Comparison of ENCODE assay signal across 15 mouse cellular contexts in genomic region chr6:53124800-53125450, GRCm38 (mm10). TPM values are rescaled to one million over a fixed set of nuclear protein-coding genes. Genes with fewer than 3 reads are reported as not detected.
DNase-seq lines count a peak whose midpoint lies in the region; ATAC-seq and TF ChIP-seq lines count a peak whose summit lies in the region.
"Had no signal": no experiment of that assay in that cellular context is flagged by ENCODE, and none has a peak within 500 bp of the region (broad histone marks: within the 10 kb centered on the region; RNA-seq: fewer than 3 reads in every experiment).

No protein-coding gene starts in this region.

- no peaks in the 10 kb centered on the region for H3K9me3 ChIP-seq in hindbrain, embryonic 10.5 days
- H3K9me3 ChIP-seq in hindbrain, embryonic 14.5 days (ENCODE audit: control insufficient read depth, low read length), result no peaks in the 10 kb centered on the region
- H3K9me3 ChIP-seq in E14TG2a.4 (ENCODE audit: low read length), result no peaks in the 10 kb centered on the region
- H3K9me3 ChIP-seq in liver, embryonic 14.5 days (ENCODE audit: control insufficient read depth, low read length), result no peaks in the 10 kb centered on the region
- H3K9me3 ChIP-seq: embryonic facial prominence, embryonic 15.5 days; limb, embryonic 10.5 days; midbrain, embryonic 15.5 days had no signal

- peak; percentile 22 for DNase-seq in hindbrain, embryonic 10.5 days (ENCODE audit: low spot score)
- DNase-seq in hindbrain, embryonic 14.5 days (ENCODE audit: low spot score), result no peak
- DNase-seq in liver, embryonic 14.5 days (ENCODE audit: low read depth in 3 of 3, low spot score in 3 of 3), result peak; percentile 13 to 22 (median 16)
- DNase-seq in kidney, postnatal 4 days, result no peak
- no peak for DNase-seq in cerebellum, postnatal 14 days
- DNase-seq: cerebellum, adult 11-12 months; heart, adult 2 months; kidney, adult 9 months had no signal

- H3K4me2 ChIP-seq in hindbrain, embryonic 14.5 days (replicated peaks), result no peak overlapping the region
- H3K4me2 ChIP-seq in liver, embryonic 14.5 days (ENCODE audit: low read depth), result no peak overlapping the region
- H3K4me2 ChIP-seq: embryonic facial prominence, embryonic 15.5 days; midbrain, embryonic 15.5 days had no signal

- no peak for ATAC-seq in hindbrain, embryonic 14.5 days (ENCODE audit: low FRiP score)
- peak; percentile 30; the same call in 1 of the 2 replicates for ATAC-seq in granulocyte monocyte progenitor cell, adult 5-6 weeks (replicated peaks; ENCODE audit: poor library complexity, severe bottlenecking)
- peak; percentile 68 for ATAC-seq in liver, embryonic 14.5 days (ENCODE audit: insufficient read depth)
- ATAC-seq: CD4-positive, CD25-positive, alpha-beta regulatory T cell, adult 4 months; hindbrain, embryonic 16.5 days; midbrain, embryonic 15.5 days had no signal

- no peak overlapping the region for H3K27ac ChIP-seq in hindbrain, embryonic 10.5 days
- no peak overlapping the region for H3K27ac ChIP-seq in hindbrain, embryonic 14.5 days
- peak overlapping the region; percentile 13; the same call in 1 of the 2 replicates for H3K27ac ChIP-seq in liver, embryonic 14.5 days
- H3K27ac ChIP-seq: embryonic facial prominence, embryonic 15.5 days; heart, adult 2 months; limb, embryonic 10.5 days; midbrain, embryonic 15.5 days had no signal

- H3K36me3 ChIP-seq in hindbrain, embryonic 10.5 days, result no peaks in the 10 kb centered on the region
- no peaks in the 10 kb centered on the region for H3K36me3 ChIP-seq in hindbrain, embryonic 14.5 days (replicated peaks; ENCODE audit: control insufficient read depth, insufficient read depth)
- no peaks in the 10 kb centered on the region for H3K36me3 ChIP-seq in E14TG2a.4 (ENCODE audit: insufficient read depth, low read length)
- H3K36me3 ChIP-seq in liver, embryonic 14.5 days (replicated peaks; ENCODE audit: control insufficient read depth, insufficient read depth, low read depth), result no peaks in the 10 kb centered on the region
- H3K36me3 ChIP-seq: embryonic facial prominence, embryonic 15.5 days; limb, embryonic 10.5 days; midbrain, embryonic 15.5 days had no signal

- no peaks in the 10 kb centered on the region for H3K27me3 ChIP-seq in hindbrain, embryonic 10.5 days (ENCODE audit: insufficient read depth, poor library complexity, severe bottlenecking)
- H3K27me3 ChIP-seq in hindbrain, embryonic 14.5 days (ENCODE audit: control insufficient read depth, insufficient read depth, low read length), result no peaks in the 10 kb centered on the region
- no peaks in the 10 kb centered on the region for H3K27me3 ChIP-seq in E14TG2a.4 (ENCODE audit: insufficient read depth, low read length)
- no peaks in the 10 kb centered on the region for H3K27me3 ChIP-seq in liver, embryonic 14.5 days (ENCODE audit: control insufficient read depth, insufficient read depth, low read length)
- H3K27me3 ChIP-seq: embryonic facial prominence, embryonic 15.5 days; midbrain, embryonic 15.5 days had no signal

- H3K9ac ChIP-seq in hindbrain, embryonic 14.5 days, result no peak overlapping the region
- no peak overlapping the region for H3K9ac ChIP-seq in liver, embryonic 14.5 days (replicated peaks)
- H3K9ac ChIP-seq: embryonic facial prominence, embryonic 15.5 days; midbrain, embryonic 15.5 days had no signal

- H3K4me1 ChIP-seq in hindbrain, embryonic 10.5 days (replicated peaks), result peaks cover 5% of the 10 kb centered on the region; the same call in 1 of the 2 replicates
- H3K4me1 ChIP-seq in hindbrain, embryonic 14.5 days (replicated peaks; ENCODE audit: control insufficient read depth, insufficient read depth, low read length), result no peaks in the 10 kb centered on the region
- 0 out of 2 replicates have a peak, but pooled peaks cover 4% of the 10 kb centered on the region for H3K4me1 ChIP-seq in E14TG2a.4 (replicated peaks; ENCODE audit: low read depth, low read length)
- peaks cover 0 to 2% of the 10 kb centered on the region in 2 experiments; a peak in 1 of 4 replicates for H3K4me1 ChIP-seq in liver, embryonic 14.5 days (replicated peaks; ENCODE audit: control insufficient read depth in 2 of 2, insufficient read depth in 2 of 2, low read length in 1 of 2)
- H3K4me1 ChIP-seq: embryonic facial prominence, embryonic 15.5 days; limb, embryonic 10.5 days; midbrain, embryonic 15.5 days had no signal

- no peak for TF ChIP-seq CTCF in E14TG2a.4 (conservative IDR thresholded peaks at IDR 0.05; ENCODE audit: low read length)
- no peak for TF ChIP-seq CTCF in liver, embryonic 14.5 days (IDR thresholded peaks at IDR 0.05; ENCODE audit: low read depth)

- H3K4me3 ChIP-seq in hindbrain, embryonic 10.5 days, result no peak overlapping the region
- no peak overlapping the region for H3K4me3 ChIP-seq in hindbrain, embryonic 14.5 days (replicated peaks; ENCODE audit: low read length)
- H3K4me3 ChIP-seq in E14TG2a.4 (replicated peaks; ENCODE audit: low read length), result peak overlapping the region; percentile 39; the same call in 1 of the 2 replicates
- no peak overlapping the region for H3K4me3 ChIP-seq in liver, embryonic 14.5 days (ENCODE audit: insufficient read depth in 1 of 2, low read depth in 2 of 2, low read length in 2 of 2)
- H3K4me3 ChIP-seq: embryonic facial prominence, embryonic 15.5 days; heart, adult 2 months; limb, embryonic 10.5 days; midbrain, embryonic 15.5 days had no signal

- 78% methylated on average over 17 of the region's 17 CpGs for WGBS in hindbrain, embryonic 10.5 days
- WGBS in hindbrain, embryonic 14.5 days, result 84% methylated on average over 17 of the region's 17 CpGs
- 46% methylated on average over 17 of the region's 17 CpGs for WGBS in liver, embryonic 14.5 days (ENCODE audit: insufficient replicate concordance)

- no peak for TF ChIP-seq EP300 in liver, embryonic 14.5 days (IDR thresholded peaks at IDR 0.05; ENCODE audit: low read depth)

RNA-seq across cellular contexts. Expression of gene Jazf1, which starts 56.5 kb away (rescaled TPM):
- 4.6 and 6.1 TPM in 2 replicates for polyA plus RNA-seq in hindbrain, embryonic 10.5 days (2016; fragmentation: Nextera tagmentation; extraction: Ambion mirVana)
- polyA plus RNA-seq in hindbrain, embryonic 14.5 days (2014; fragmentation: Nextera tagmentation; extraction: Ambion mirVana), result 56.2 and 67.9 TPM in 2 replicates
- total RNA-seq in granulocyte monocyte progenitor cell, adult 5-6 weeks (2014; fragmentation: Nextera tagmentation), result 0.17 TPM in 1 of 2 replicates, not detected in the other
- not detected in 2 replicates for total RNA-seq in granulocyte monocyte progenitor cell, adult 5-6 weeks (2017)
- polyA plus RNA-seq in liver, embryonic 14.5 days (2012; rRNA removed), result 0.45 and 0.71 TPM in 2 replicates
- polyA plus RNA-seq in liver, embryonic 14.5 days (2014; fragmentation: Nextera tagmentation; extraction: Ambion mirVana), result 1.2 and 1.3 TPM in 2 replicates

Comparison
In these comparisons a context has a peak if more than half of its experiments do, and no peak if none do; other contexts are left out.
1. DNase-seq: peak in hindbrain, embryonic 10.5 days (single experiment) and liver, embryonic 14.5 days (3 of 3); none in hindbrain, embryonic 14.5 days (single experiment), kidney, postnatal 4 days (0 of 2) and cerebellum, postnatal 14 days (0 of 2).